15 mouse cellular contexts compared by ENCODE assay signal in the genomic region with DNA sequence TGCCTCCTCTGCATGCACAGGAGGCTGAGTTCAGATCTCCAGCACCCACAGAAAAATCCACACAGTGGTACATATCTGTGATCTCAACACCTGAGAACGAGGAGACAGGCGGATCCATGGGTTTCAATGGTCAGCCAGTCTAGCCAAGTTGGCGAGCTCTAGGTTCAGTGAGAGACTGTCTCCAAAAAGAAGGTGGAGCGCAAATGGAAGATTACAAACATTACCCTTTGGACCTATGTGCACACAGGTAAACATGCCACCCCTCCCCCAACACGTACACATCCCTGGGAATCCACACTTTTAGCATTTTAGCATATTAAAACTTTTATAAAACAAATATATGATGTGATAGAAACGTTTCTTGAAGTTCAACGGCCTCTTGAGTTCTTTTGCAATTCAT. TPM values are rescaled to one million over a fixed set of nuclear protein-coding genes. Genes with fewer than 3 reads are reported as not detected.
A peak's percentile ranks its signal among the peaks of the same experiment; 100 is the strongest.
DNase-seq lines count a peak whose midpoint lies in the region; ATAC-seq and TF ChIP-seq lines count a peak whose summit lies in the region.
"Had no signal": no experiment of that assay in that cellular context is flagged by ENCODE, and none has a peak within 500 bp of the region (broad histone marks: within the 10 kb centered on the region; RNA-seq: fewer than 3 reads in every experiment).

No protein-coding gene starts in this region.

- H3K27ac ChIP-seq in heart, embryonic 13.5 days (replicated peaks): no peak overlapping the region
- H3K27ac ChIP-seq in heart, embryonic 11.5 days (ENCODE audit: low read depth, low read length): no peak overlapping the region
- H3K27ac ChIP-seq in lung, embryonic 14.5 days (ENCODE audit: low read depth): no peak overlapping the region
- H3K27ac ChIP-seq in liver, embryonic 11.5 days (ENCODE audit: low read depth, low read length): no peak overlapping the region
- H3K27ac ChIP-seq in liver, postnatal 0 days (ENCODE audit: low read depth): peak overlapping the region; percentile 60
- H3K27ac ChIP-seq: neural tube, embryonic 12.5 days had no signal

- 85% methylated on average over 7 of the region's 7 CpGs for WGBS in heart, embryonic 13.5 days
- WGBS in heart, embryonic 11.5 days (ENCODE audit: insufficient replicate concordance): 84% methylated on average over 7 of the region's 7 CpGs
- WGBS in lung, embryonic 14.5 days: 81% methylated on average over 7 of the region's 7 CpGs
- WGBS in liver, embryonic 11.5 days: 84% methylated on average over 7 of the region's 7 CpGs
- 73% methylated on average over 7 of the region's 7 CpGs for WGBS in liver, postnatal 0 days (ENCODE audit: insufficient replicate concordance)

- H3K4me3 ChIP-seq in heart, embryonic 13.5 days: no peak overlapping the region
- H3K4me3 ChIP-seq in heart, embryonic 11.5 days (ENCODE audit: low read depth, low read length): no peak overlapping the region
- no peak overlapping the region for H3K4me3 ChIP-seq in lung, embryonic 14.5 days (ENCODE audit: low read depth, low read length)
- no peak overlapping the region for H3K4me3 ChIP-seq in liver, embryonic 11.5 days (ENCODE audit: low read depth, low read length)
- no peak overlapping the region for H3K4me3 ChIP-seq in liver, postnatal 0 days (ENCODE audit: low read depth, low read length)
- H3K4me3 ChIP-seq: neural tube, embryonic 12.5 days had no signal

- no peak for ATAC-seq in heart, embryonic 13.5 days (ENCODE audit: extremely low read depth, insufficient number of reproducible peaks, low FRiP score, low TSS enrichment)
- no peak for ATAC-seq in heart, embryonic 11.5 days (replicated peaks; ENCODE audit: insufficient number of reproducible peaks, low FRiP score, low TSS enrichment)
- ATAC-seq in lung, embryonic 14.5 days (ENCODE audit: insufficient read depth): 0 out of 2 replicates have a peak, but pooled peaks have one; percentile 25
- ATAC-seq in liver, embryonic 11.5 days (replicated peaks; ENCODE audit: low FRiP score): no peak
- ATAC-seq in liver, postnatal 0 days: peak; percentile 88

- TF ChIP-seq EP300 in liver, postnatal 0 days (IDR thresholded peaks at IDR 0.05; ENCODE audit: low read depth): peak; percentile 46; the same call in 1 of the 2 replicates

- no peaks in the 10 kb centered on the region for H3K36me3 ChIP-seq in heart, embryonic 13.5 days
- no peaks in the 10 kb centered on the region for H3K36me3 ChIP-seq in heart, embryonic 11.5 days (ENCODE audit: control insufficient read depth, insufficient read depth, low read length)
- no peaks in the 10 kb centered on the region for H3K36me3 ChIP-seq in lung, embryonic 14.5 days (ENCODE audit: insufficient read depth)
- H3K36me3 ChIP-seq in liver, embryonic 11.5 days (ENCODE audit: control insufficient read depth, insufficient read depth, low read length): no peaks in the 10 kb centered on the region
- H3K36me3 ChIP-seq in liver, postnatal 0 days (replicated peaks; ENCODE audit: insufficient read depth, low read length): no peaks in the 10 kb centered on the region
- H3K36me3 ChIP-seq: heart, embryonic 10.5 days; neural tube, embryonic 12.5 days had no signal

- no peaks in the 10 kb centered on the region for H3K9me3 ChIP-seq in heart, embryonic 13.5 days
- no peaks in the 10 kb centered on the region for H3K9me3 ChIP-seq in heart, embryonic 11.5 days (replicated peaks; ENCODE audit: control insufficient read depth, low read length)
- H3K9me3 ChIP-seq in lung, embryonic 14.5 days (ENCODE audit: low read depth, low read length): no peaks in the 10 kb centered on the region
- H3K9me3 ChIP-seq in liver, embryonic 11.5 days (ENCODE audit: control insufficient read depth, low read length): no peaks in the 10 kb centered on the region
- no peaks in the 10 kb centered on the region for H3K9me3 ChIP-seq in liver, postnatal 0 days (ENCODE audit: low read length)
- H3K9me3 ChIP-seq: heart, embryonic 10.5 days; neural tube, embryonic 12.5 days had no signal

- H3K9ac ChIP-seq in heart, embryonic 13.5 days: 0 out of 2 replicates have a peak overlapping the region, but pooled peaks have one; percentile 75
- no peak overlapping the region for H3K9ac ChIP-seq in heart, embryonic 11.5 days (ENCODE audit: low read depth, low read length)
- no peak overlapping the region for H3K9ac ChIP-seq in lung, embryonic 14.5 days
- H3K9ac ChIP-seq in liver, embryonic 11.5 days (ENCODE audit: low read depth, low read length): no peak overlapping the region
- no peak overlapping the region for H3K9ac ChIP-seq in liver, postnatal 0 days (replicated peaks)
- H3K9ac ChIP-seq: neural tube, embryonic 12.5 days had no signal

- H3K4me2 ChIP-seq in heart, embryonic 13.5 days: no peak overlapping the region; the same call in 1 of the 2 replicates
- no peak overlapping the region; the same call in 1 of the 2 replicates for H3K4me2 ChIP-seq in heart, embryonic 11.5 days
- no peak overlapping the region; the same call in 1 of the 2 replicates for H3K4me2 ChIP-seq in lung, embryonic 14.5 days
- H3K4me2 ChIP-seq in liver, embryonic 11.5 days: peak overlapping the region; percentile 55; the same call in 1 of the 2 replicates
- peak overlapping the region; percentile 62; the same call in 1 of the 2 replicates for H3K4me2 ChIP-seq in liver, postnatal 0 days (ENCODE audit: low read depth, low read length)

- H3K27me3 ChIP-seq in heart, embryonic 13.5 days (replicated peaks): no peaks in the 10 kb centered on the region
- no peaks in the 10 kb centered on the region for H3K27me3 ChIP-seq in heart, embryonic 11.5 days (ENCODE audit: control insufficient read depth, insufficient read depth, low read length)
- H3K27me3 ChIP-seq in lung, embryonic 14.5 days (ENCODE audit: insufficient read depth, low read length): no peaks in the 10 kb centered on the region
- no peaks in the 10 kb centered on the region for H3K27me3 ChIP-seq in liver, embryonic 11.5 days (replicated peaks; ENCODE audit: control insufficient read depth, insufficient read depth, low read length)
- H3K27me3 ChIP-seq in liver, postnatal 0 days (ENCODE audit: insufficient read depth, low read length): no peaks in the 10 kb centered on the region
- H3K27me3 ChIP-seq: neural tube, embryonic 12.5 days had no signal

- DNase-seq in lung, embryonic 14.5 days: no peak
- no peak for DNase-seq in lung, postnatal 4 days
- no peak for DNase-seq in liver, embryonic 11.5 days (ENCODE audit: low spot score)
- DNase-seq in liver, postnatal 0 days: peak; percentile 53
- no peak for DNase-seq in right cerebral cortex, adult 2 months (ENCODE audit: low spot score in 2 of 2)
- DNase-seq: adrenal gland, postnatal 14 days; cerebellum, adult 11-12 months; cerebellum, postnatal 36 days; gastrocnemius, postnatal 25 days; right cerebral cortex, postnatal 4 days; thymus, postnatal 36 days had no signal

- peaks cover 8% of the 10 kb centered on the region for H3K4me1 ChIP-seq in heart, embryonic 13.5 days
- 0 out of 2 replicates have a peak, but pooled peaks cover 3% of the 10 kb centered on the region for H3K4me1 ChIP-seq in heart, embryonic 11.5 days (ENCODE audit: control insufficient read depth, insufficient read depth, low read length)
- H3K4me1 ChIP-seq in lung, embryonic 14.5 days (ENCODE audit: insufficient read depth): no peaks in the 10 kb centered on the region
- H3K4me1 ChIP-seq in liver, embryonic 11.5 days (replicated peaks; ENCODE audit: control insufficient read depth, insufficient read depth, low read length): peaks cover 11% of the 10 kb centered on the region
- peaks cover 6% of the 10 kb centered on the region; the same call in 1 of the 2 replicates for H3K4me1 ChIP-seq in liver, postnatal 0 days (ENCODE audit: insufficient read depth)

- no peak for TF ChIP-seq CTCF in lung, embryonic 14.5 days (IDR thresholded peaks at IDR 0.05; ENCODE audit: low read depth)
- no peak for TF ChIP-seq CTCF in liver, postnatal 0 days (IDR thresholded peaks at IDR 0.05; ENCODE audit: low read depth)

RNA-seq across cellular contexts. Expression of gene Scamp1, which starts 21.9 kb away (rescaled TPM):
- 20.4 and 21.4 TPM in 2 replicates for polyA plus RNA-seq in heart, embryonic 13.5 days (2015; fragmentation: Nextera tagmentation; extraction: Ambion mirVana)
- 21.2 and 22.2 TPM in 2 replicates for polyA plus RNA-seq in heart, embryonic 11.5 days (2014; fragmentation: Nextera tagmentation; extraction: Ambion mirVana)
- polyA plus RNA-seq in lung, embryonic 14.5 days (2014; fragmentation: Nextera tagmentation; extraction: Ambion mirVana): 25.4 and 28.8 TPM in 2 replicates
- polyA plus RNA-seq in liver, embryonic 11.5 days (2014; fragmentation: Nextera tagmentation; extraction: Ambion mirVana): 16.7 and 20.2 TPM in 2 replicates
- polyA plus RNA-seq in liver, postnatal 0 days (2015; fragmentation: Nextera tagmentation; extraction: Ambion mirVana): 12.0 and 13.8 TPM in 2 replicates

RNA-seq across cellular contexts. Expression of gene Ap3b1, which starts 51.2 kb away (rescaled TPM):
- 28.9 and 29.4 TPM in 2 replicates for polyA plus RNA-seq in heart, embryonic 13.5 days (2015; fragmentation: Nextera tagmentation; extraction: Ambion mirVana)
- polyA plus RNA-seq in heart, embryonic 11.5 days (2014; fragmentation: Nextera tagmentation; extraction: Ambion mirVana): 35.1 and 42.1 TPM in 2 replicates
- 43.6 and 44.2 TPM in 2 replicates for polyA plus RNA-seq in lung, embryonic 14.5 days (2014; fragmentation: Nextera tagmentation; extraction: Ambion mirVana)
- polyA plus RNA-seq in liver, embryonic 11.5 days (2014; fragmentation: Nextera tagmentation; extraction: Ambion mirVana): 41.3 and 41.4 TPM in 2 replicates
- polyA plus RNA-seq in liver, postnatal 0 days (2015; fragmentation: Nextera tagmentation; extraction: Ambion mirVana): 15.1 and 15.3 TPM in 2 replicates

Comparison
In these comparisons a context has a peak if more than half of its experiments do, and no peak if none do; other contexts are left out.
1. ATAC-seq: peak in lung, embryonic 14.5 days (single experiment) and liver, postnatal 0 days (single experiment); none in heart, embryonic 13.5 days (single experiment), heart, embryonic 11.5 days (single experiment) and liver, embryonic 11.5 days (single experiment).
2. H3K4me2 ChIP-seq: peak in liver, embryonic 11.5 days (single experiment) and liver, postnatal 0 days (single experiment); none in heart, embryonic 13.5 days (single experiment), heart, embryonic 11.5 days (single experiment) and lung, embryonic 14.5 days (single experiment).